Mouse (Mus musculus) E14TG2a.4 (cell line): ENCODE data around the gene Kirrel3.

Experiments
- H3K27me3 ChIP-seq: 2 replicates; pipeline ENCODE4 v1.6.1; 2014; ENCODE audit warnings: low read length, control low read depth; ENCODE audit not compliant: insufficient read depth
- H3K36me3 ChIP-seq: 2 replicates; pipeline ENCODE4 v1.6.1; 2014; ENCODE audit warnings: low read length, control low read depth; ENCODE audit not compliant: insufficient read depth
- H3K4me1 ChIP-seq: replicated peaks from 2 replicates; pipeline ENCODE4 v1.6.1; 2014; ENCODE audit warnings: low read depth, low read length, control low read depth
- H3K4me3 ChIP-seq: replicated peaks from 2 replicates; pipeline ENCODE4 v1.5.1; 2014; ENCODE audit warnings: mild to moderate bottlenecking, low read length
- H3K9me3 ChIP-seq: 2 replicates; pipeline ENCODE4 v1.6.1; 2014; ENCODE audit warnings: low read length, control low read depth
- CTCF ChIP-seq: conservative IDR thresholded peaks from 2 replicates; pipeline ENCODE4 v1.5.1; 2014; ENCODE audit warnings: low read length
- NANOG ChIP-seq: IDR thresholded peaks from 2 replicates; pipeline ENCODE4 v1.6.1; 2014; ENCODE audit warnings: borderline replicate concordance, low read length, mixed read lengths
- POU5F1 ChIP-seq: IDR thresholded peaks from 2 replicates; pipeline ENCODE4 v1.6.1; 2014; ENCODE audit warnings: low read length, borderline replicate concordance

Gene Kirrel3

GRCm38 (mm10) chr9:34882211-34882610 is 396.5 kb downstream of the Kirrel3 start:
- TF ChIP-seq NANOG (no peak), CTCF (no peak), POU5F1 (no peak)
- H3K27me3 ChIP-seq, result no peaks in the 10 kb centered on the region
- 0 out of 2 replicates have a peak, but pooled peaks cover 3% of the 10 kb centered on the region for H3K4me1 ChIP-seq
- no peaks in the 10 kb centered on the region for H3K9me3 ChIP-seq
- H3K36me3 ChIP-seq, result no peaks in the 10 kb centered on the region
- no peak overlapping the region for H3K4me3 ChIP-seq

- no peaks in the 10 kb centered on the region for H3K9me3 ChIP-seq
- no peaks in the 10 kb centered on the region for H3K27me3 ChIP-seq
- H3K36me3 ChIP-seq, result no peaks in the 10 kb centered on the region
- H3K4me3 ChIP-seq, result no peak overlapping the region
- no peak for TF ChIP-seq POU5F1
- TF ChIP-seq NANOG, result no peak
- H3K4me1 ChIP-seq, result 0 out of 2 replicates have a peak, but pooled peaks cover 3% of the 10 kb centered on the region
These were observed 397.4 kb downstream of the Kirrel3 start for GRCm38 (mm10) chr9:34883122-34883521.

DNA sequence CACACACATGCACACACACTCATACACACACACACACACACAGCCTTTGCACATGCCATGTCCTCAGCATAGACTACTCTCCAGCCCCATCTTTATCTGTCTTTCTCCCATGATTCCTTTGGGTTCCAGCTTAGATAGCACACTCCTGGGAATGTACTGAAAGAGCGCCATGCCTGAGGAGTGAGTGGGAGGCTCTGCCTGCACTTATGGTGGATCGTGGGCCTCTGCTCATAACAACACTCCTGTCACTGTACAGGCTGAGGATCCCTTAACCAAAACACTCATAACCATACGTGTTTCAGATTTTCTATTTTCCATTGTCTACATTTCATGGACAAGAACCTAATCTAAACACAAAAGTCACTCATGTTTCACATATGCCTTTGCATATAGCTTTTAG is 398.6 kb downstream of the Kirrel3 start:
- TF ChIP-seq CTCF, result no peak
- TF ChIP-seq POU5F1, result no peak
- Histone ChIP-seq H3K27me3 (no peaks in the 10 kb centered on the region), H3K4me1 (0 out of 2 replicates have a peak, but pooled peaks cover 3% of the 10 kb centered on the region), H3K36me3 (no peaks in the 10 kb centered on the region), H3K9me3 (no peaks in the 10 kb centered on the region), H3K4me3 (no peak overlapping the region)

DNA sequence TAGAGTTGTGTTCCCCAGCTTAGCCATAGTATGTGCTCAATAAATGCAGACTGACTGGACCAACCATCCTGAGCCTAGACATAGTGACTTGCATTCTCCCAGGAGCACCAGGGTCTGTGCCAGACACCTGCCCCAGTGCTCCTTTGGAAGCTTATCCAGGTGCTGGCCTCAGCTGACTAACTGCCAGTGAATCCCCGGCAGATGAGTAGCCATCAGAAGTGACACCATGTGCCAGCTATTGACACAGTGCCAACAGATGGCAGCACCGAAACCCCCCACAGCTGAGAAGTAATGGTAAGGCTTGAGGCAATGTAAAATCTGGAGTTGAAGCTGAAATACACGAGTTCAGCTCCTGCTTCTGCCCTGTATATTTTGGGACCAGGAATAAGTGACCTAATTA is 399.2 kb downstream of the Kirrel3 start:
- Histone ChIP-seq H3K36me3 (no peaks in the 10 kb centered on the region), H3K4me3 (no peak overlapping the region), H3K4me1 (0 out of 2 replicates have a peak, but pooled peaks cover 3% of the 10 kb centered on the region), H3K9me3 (no peaks in the 10 kb centered on the region), H3K27me3 (no peaks in the 10 kb centered on the region)
- no peak for TF ChIP-seq CTCF
- TF ChIP-seq NANOG, result no peak
- no peak for TF ChIP-seq POU5F1

GRCm38 (mm10) chr9:34886746-34887145 is 401.1 kb downstream of the Kirrel3 start:
- Histone ChIP-seq H3K27me3 (no peaks in the 10 kb centered on the region), H3K36me3 (no peaks in the 10 kb centered on the region), H3K9me3 (no peaks in the 10 kb centered on the region), H3K4me1 (0 out of 2 replicates have a peak, but pooled peaks cover 3% of the 10 kb centered on the region), H3K4me3 (no peak overlapping the region)
- TF ChIP-seq POU5F1 (no peak), NANOG (no peak), CTCF (no peak)

- H3K36me3 ChIP-seq, result no peaks in the 10 kb centered on the region
- no peaks in the 10 kb centered on the region for H3K27me3 ChIP-seq
- H3K9me3 ChIP-seq, result no peaks in the 10 kb centered on the region
- TF ChIP-seq NANOG, result no peak
- no peak for TF ChIP-seq POU5F1
- TF ChIP-seq CTCF, result no peak
- H3K4me1 ChIP-seq, result 0 out of 2 replicates have a peak, but pooled peaks cover 3% of the 10 kb centered on the region
- no peak overlapping the region for H3K4me3 ChIP-seq
These were observed 401.5 kb downstream of the Kirrel3 start for GRCm38 (mm10) chr9:34887196-34887595.

GRCm38 (mm10) chr9:34888298-34888697 is 402.6 kb downstream of the Kirrel3 start:
- no peaks in the 10 kb centered on the region for H3K27me3 ChIP-seq
- no peak for TF ChIP-seq POU5F1
- TF ChIP-seq CTCF, result no peak
- no peak for TF ChIP-seq NANOG
- H3K36me3 ChIP-seq, result no peaks in the 10 kb centered on the region
- H3K4me1 ChIP-seq, result no peaks in the 10 kb centered on the region
- H3K9me3 ChIP-seq, result no peaks in the 10 kb centered on the region
- H3K4me3 ChIP-seq, result no peak overlapping the region

DNA sequence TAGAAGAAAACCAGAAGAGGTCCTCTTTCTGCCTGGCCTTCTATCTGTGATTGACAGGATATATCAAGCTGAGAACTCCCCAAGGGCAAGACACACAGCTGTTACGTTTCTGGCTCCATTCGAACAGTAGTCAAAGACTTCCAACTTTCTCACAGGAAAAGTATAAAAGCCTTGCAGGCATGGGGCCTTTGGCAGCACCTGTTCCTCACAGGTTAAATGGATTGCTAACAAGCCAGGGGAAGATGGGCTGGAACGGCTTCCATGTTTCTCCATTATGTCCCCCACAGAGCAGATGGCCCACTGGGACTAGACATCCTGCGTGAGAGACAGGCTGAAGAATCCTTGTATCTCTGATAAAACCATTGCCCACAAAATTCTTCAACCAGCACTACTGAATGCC is 415.5 kb downstream of the Kirrel3 start:
- H3K36me3 ChIP-seq, result no peaks in the 10 kb centered on the region
- no peak overlapping the region for H3K4me3 ChIP-seq
- TF ChIP-seq CTCF (no peak), NANOG (no peak), POU5F1 (no peak)
- peaks cover 4% of the 10 kb centered on the region for H3K4me1 ChIP-seq
- H3K9me3 ChIP-seq, result no peaks in the 10 kb centered on the region
- H3K27me3 ChIP-seq, result peaks cover 24% of the 10 kb centered on the region

- Histone ChIP-seq H3K4me3 (no peak overlapping the region), H3K4me1 (peaks cover 4% of the 10 kb centered on the region), H3K27me3 (peaks cover 24% of the 10 kb centered on the region), H3K36me3 (no peaks in the 10 kb centered on the region), H3K9me3 (no peaks in the 10 kb centered on the region)
- TF ChIP-seq POU5F1 (no peak), NANOG (no peak), CTCF (no peak)
These were observed 416.2 kb downstream of the Kirrel3 start for GRCm38 (mm10) chr9:34901888-34902287.
